Mouse (Mus musculus) cortical plate, adult 2 months (tissue): ENCODE data around the gene Thrb.

Source experiments
- CTCF ChIP-seq: fragments of 200-500 bp; IDR thresholded peaks from 2 replicates; pipeline ENCODE4 v1.5.1; 2011; ENCODE audit warnings: mild to moderate bottlenecking, control low read depth, low read length; ENCODE audit not compliant: insufficient read depth; ENCODE audit errors: extremely low read depth
- POLR2A ChIP-seq: fragments of 200-500 bp; IDR thresholded peaks from 2 replicates; pipeline ENCODE4 v1.6.1; 2011; ENCODE audit warnings: mild to moderate bottlenecking, low read length, control low read depth; ENCODE audit not compliant: insufficient read depth; ENCODE audit errors: extremely low read depth

DNA sequence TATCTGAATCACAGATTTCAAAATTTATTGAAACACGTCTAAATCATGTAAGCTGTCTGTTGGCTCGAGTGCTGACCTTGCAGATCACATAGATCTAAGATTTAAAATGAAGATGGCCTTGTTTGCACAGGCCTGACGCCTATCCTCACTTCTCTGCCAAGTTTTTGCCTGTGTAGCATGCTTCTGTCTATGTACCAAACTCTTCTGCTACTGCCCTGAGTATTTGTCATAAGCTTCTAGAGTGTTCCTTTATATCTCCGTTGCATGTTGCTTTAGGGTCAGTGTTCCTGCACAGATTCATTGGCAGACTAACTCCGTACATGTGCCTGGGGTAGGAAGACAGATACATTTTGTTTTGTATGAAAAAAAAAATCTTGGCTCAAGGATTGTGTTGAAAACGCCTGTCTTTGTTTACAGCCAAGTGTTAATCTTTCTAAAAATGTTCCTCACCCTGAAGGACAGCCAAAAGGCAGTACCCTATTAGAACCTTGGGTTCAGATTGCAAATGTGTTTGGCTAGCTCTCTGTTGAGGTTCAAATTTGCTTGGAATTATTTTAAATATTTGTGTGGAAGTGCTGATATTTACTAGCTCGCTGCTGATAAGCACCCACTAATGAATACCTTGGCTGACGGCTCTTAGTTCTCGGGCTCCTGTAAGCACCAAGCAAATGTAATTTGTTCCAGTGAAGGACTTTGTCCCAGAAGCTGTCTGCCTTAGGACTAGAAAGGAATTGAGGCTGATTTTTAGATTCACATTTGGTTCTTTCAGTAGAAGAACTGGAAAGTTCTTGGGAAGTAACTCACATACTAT lies 83.0 kb downstream of the Thrb start:
- TF ChIP-seq CTCF, result no peak
- TF ChIP-seq POLR2A, result no peak
